Mouse (Mus musculus): Measurements from ENCODE around the gene Cbfa2t2. TPM values are rescaled to one million over a fixed set of nuclear protein-coding genes. Genes with fewer than 3 reads are reported as not detected.
"Not testable (repeated sequence)": the region's sequence is repeated elsewhere in the genome, so short reads cannot be mapped to it uniquely, and the experiment has no call there.

Gene Cbfa2t2
- polyA plus RNA-seq, 1 experiment from 2014 or later: 10.3 TPM

- Histone ChIP-seq H3K27ac (replicated peaks) (no peak overlapping the region), H3K4me3 (ENCODE audit: low read depth, low read length) (no peak overlapping the region), H3K27me3 (ENCODE audit: control insufficient read depth, insufficient read depth, low read length) (no peaks in the 10 kb centered on the region), H3K9me3 (ENCODE audit: control insufficient read depth, low read length) (no peaks in the 10 kb centered on the region), H3K4me2 (replicated peaks; ENCODE audit: low read depth) (no peak overlapping the region), H3K9ac (ENCODE audit: low read length) (no peak overlapping the region), H3K36me3 (ENCODE audit: control insufficient read depth, insufficient read depth, low read length) (no peaks in the 10 kb centered on the region), H3K4me1 (replicated peaks; ENCODE audit: control insufficient read depth, insufficient read depth) (0 out of 2 replicates have a peak, but pooled peaks cover 2% of the 10 kb centered on the region)
- no peak for ATAC-seq (ENCODE audit: low FRiP score, low TSS enrichment)
- WGBS: 68% methylated on average over 3 of the region's 3 CpGs
- TF ChIP-seq CTCF (IDR thresholded peaks at IDR 0.05; ENCODE audit: low read depth) (no peak), EP300 (optimal IDR thresholded peaks at IDR 0.05) (no peak)
- DNase-seq (ENCODE audit: low spot score): no peak
Observed at GRCm38 (mm10) chr2:154477028-154477427, 40.7 kb downstream of the Cbfa2t2 start.

GRCm38 (mm10) chr2:154491788-154492187 is 55.5 kb downstream of the Cbfa2t2 start:
- ATAC-seq (ENCODE audit: low FRiP score, low TSS enrichment): no peak
- no peaks in the 10 kb centered on the region for H3K4me1 ChIP-seq (replicated peaks; ENCODE audit: control insufficient read depth, insufficient read depth)

GRCm38 (mm10) chr2:154493559-154493958 is 57.3 kb downstream of the Cbfa2t2 start:
- H3K9ac ChIP-seq (ENCODE audit: low read length); ATAC-seq (ENCODE audit: low FRiP score, low TSS enrichment); H3K36me3 ChIP-seq (ENCODE audit: control insufficient read depth, insufficient read depth, low read length); H3K4me1 ChIP-seq (replicated peaks; ENCODE audit: control insufficient read depth, insufficient read depth); H3K4me2 ChIP-seq (replicated peaks; ENCODE audit: low read depth); H3K9me3 ChIP-seq (ENCODE audit: control insufficient read depth, low read length); H3K27ac ChIP-seq (replicated peaks); H3K27me3 ChIP-seq (ENCODE audit: control insufficient read depth, insufficient read depth, low read length); DNase-seq (ENCODE audit: low spot score); H3K4me3 ChIP-seq (ENCODE audit: low read depth, low read length): not testable (repeated sequence)
- whole genome bisulfite sequencing: 58% methylated on average over 2 of the region's 2 CpGs
- peak; percentile 53 for TF ChIP-seq CTCF (IDR thresholded peaks at IDR 0.05; ENCODE audit: low read depth)

More at GRCm38 (mm10) chr2:154491788-154492187, 55.5 kb downstream of the Cbfa2t2 start:
- no peak for TF ChIP-seq EP300 (optimal IDR thresholded peaks at IDR 0.05)
- TF ChIP-seq CTCF (IDR thresholded peaks at IDR 0.05; ENCODE audit: low read depth): no peak
- Histone ChIP-seq H3K4me2 (replicated peaks; ENCODE audit: low read depth) (no peak overlapping the region), H3K4me3 (ENCODE audit: low read depth, low read length) (no peak overlapping the region), H3K9ac (ENCODE audit: low read length) (no peak overlapping the region), H3K36me3 (ENCODE audit: control insufficient read depth, insufficient read depth, low read length) (no peaks in the 10 kb centered on the region), H3K27ac (replicated peaks) (no peak overlapping the region), H3K9me3 (ENCODE audit: control insufficient read depth, low read length) (no peaks in the 10 kb centered on the region), H3K27me3 (ENCODE audit: control insufficient read depth, insufficient read depth, low read length) (no peaks in the 10 kb centered on the region)
- DNase-seq (ENCODE audit: low spot score): no peak

- DNase-seq (ENCODE audit: low spot score) (no peak), ATAC-seq (ENCODE audit: low FRiP score, low TSS enrichment) (no peak)
- H3K9me3 ChIP-seq (ENCODE audit: control insufficient read depth, low read length): no peaks in the 10 kb centered on the region
- no peaks in the 10 kb centered on the region for H3K36me3 ChIP-seq (ENCODE audit: control insufficient read depth, insufficient read depth, low read length)
- H3K27ac ChIP-seq (replicated peaks): no peak overlapping the region
- 87% methylated on average over 4 of the region's 4 CpGs for WGBS
- no peaks in the 10 kb centered on the region for H3K27me3 ChIP-seq (ENCODE audit: control insufficient read depth, insufficient read depth, low read length)
- H3K4me2 ChIP-seq (replicated peaks; ENCODE audit: low read depth): no peak overlapping the region
- no peaks in the 10 kb centered on the region for H3K4me1 ChIP-seq (replicated peaks; ENCODE audit: control insufficient read depth, insufficient read depth)
- TF ChIP-seq CTCF (IDR thresholded peaks at IDR 0.05; ENCODE audit: low read depth) (no peak), EP300 (optimal IDR thresholded peaks at IDR 0.05) (no peak)
- no peak overlapping the region for H3K4me3 ChIP-seq (ENCODE audit: low read depth, low read length)
- no peak overlapping the region for H3K9ac ChIP-seq (ENCODE audit: low read length)
Observed at GRCm38 (mm10) chr2:154495021-154495420, 58.7 kb downstream of the Cbfa2t2 start.

GRCm38 (mm10) chr2:154498571-154498970 is 62.3 kb downstream of the Cbfa2t2 start:
- ATAC-seq (ENCODE audit: low FRiP score, low TSS enrichment) (no peak), DNase-seq (ENCODE audit: low spot score) (no peak)
- Histone ChIP-seq H3K4me3 (ENCODE audit: low read depth, low read length) (no peak overlapping the region), H3K4me1 (replicated peaks; ENCODE audit: control insufficient read depth, insufficient read depth) (no peaks in the 10 kb centered on the region), H3K9ac (ENCODE audit: low read length) (no peak overlapping the region), H3K36me3 (ENCODE audit: control insufficient read depth, insufficient read depth, low read length) (no peaks in the 10 kb centered on the region), H3K9me3 (ENCODE audit: control insufficient read depth, low read length) (no peaks in the 10 kb centered on the region), H3K27ac (replicated peaks) (no peak overlapping the region), H3K4me2 (replicated peaks; ENCODE audit: low read depth) (no peak overlapping the region), H3K27me3 (ENCODE audit: control insufficient read depth, insufficient read depth, low read length) (no peaks in the 10 kb centered on the region)
- WGBS: 54% methylated on average over 5 of the region's 5 CpGs
- no peak for TF ChIP-seq EP300 (optimal IDR thresholded peaks at IDR 0.05)
- no peak for TF ChIP-seq CTCF (IDR thresholded peaks at IDR 0.05; ENCODE audit: low read depth)

GRCm38 (mm10) chr2:154499717-154500247 is 63.5 kb downstream of the Cbfa2t2 start:
- DNase-seq (ENCODE audit: low spot score) (no peak), ATAC-seq (ENCODE audit: low FRiP score, low TSS enrichment) (no peak)
- Histone ChIP-seq H3K4me1 (replicated peaks; ENCODE audit: control insufficient read depth, insufficient read depth) (no peaks in the 10 kb centered on the region), H3K36me3 (ENCODE audit: control insufficient read depth, insufficient read depth, low read length) (no peaks in the 10 kb centered on the region), H3K4me3 (ENCODE audit: low read depth, low read length) (no peak overlapping the region), H3K27ac (replicated peaks) (no peak overlapping the region), H3K27me3 (ENCODE audit: control insufficient read depth, insufficient read depth, low read length) (no peaks in the 10 kb centered on the region), H3K9ac (ENCODE audit: low read length) (no peak overlapping the region), H3K4me2 (replicated peaks; ENCODE audit: low read depth) (no peak overlapping the region), H3K9me3 (ENCODE audit: control insufficient read depth, low read length) (no peaks in the 10 kb centered on the region)
- TF ChIP-seq CTCF (IDR thresholded peaks at IDR 0.05; ENCODE audit: low read depth): no peak
- TF ChIP-seq EP300 (optimal IDR thresholded peaks at IDR 0.05): no peak
- WGBS: 88% methylated on average over 2 of the region's 2 CpGs

Data from stomach, postnatal 0 days (tissue).